Mouse (Mus musculus) liver, adult 2 months (tissue): Measurements from ENCODE around the gene D730048I06Rik.

ENCODE experiments used
- CTCF ChIP-seq: fragments of 200-500 bp; IDR thresholded peaks from 2 replicates; pipeline ENCODE4 v1.5.1; 2011; ENCODE audit warnings: low read depth, low read length, control low read depth
- POLR2A ChIP-seq: fragments of 200-500 bp; IDR thresholded peaks from 2 replicates; pipeline ENCODE4 v1.6.1; 2011; ENCODE audit warnings: low read length, control low read depth; ENCODE audit not compliant: insufficient read depth; ENCODE audit errors: extremely low read depth

DNA sequence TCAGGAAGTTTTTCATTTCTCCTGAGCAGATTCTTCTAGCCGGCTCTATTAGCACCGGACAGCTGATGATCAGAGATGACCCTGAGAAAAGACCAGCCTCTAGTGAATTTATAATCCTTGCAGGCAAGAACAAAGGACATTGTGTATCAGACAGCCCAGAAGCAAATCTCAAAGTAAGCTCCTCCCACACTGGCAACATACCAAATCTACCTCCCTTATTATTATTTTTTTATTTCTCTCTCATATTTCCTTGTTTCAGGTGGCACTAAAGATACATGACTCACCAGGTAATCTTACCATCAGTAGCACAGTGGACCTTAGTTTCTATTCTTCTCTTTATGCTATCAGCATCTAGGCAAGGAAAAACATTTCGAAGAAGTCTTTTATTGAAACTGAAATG lies at the start of gene D730048I06Rik, which contains the start of gene Gm27235:
- TF ChIP-seq POLR2A = no peak
- TF ChIP-seq CTCF = no peak
